Mouse (Mus musculus) erythroblast, embryonic 14.5 days (primary cell): ENCODE data around the gene 2010300C02Rik. TPM values are rescaled to one million over a fixed set of nuclear protein-coding genes. Genes with fewer than 3 reads are reported as not detected.

Experiments
- H3K27me3 ChIP-seq: 2 replicates; pipeline ENCODE4 v1.6.1; 2012; ENCODE audit warnings: inconsistent platforms; ENCODE audit not compliant: control insufficient read depth
- H3K36me3 ChIP-seq: 2 replicates; pipeline ENCODE4 v1.6.1; 2012; ENCODE audit warnings: mild to moderate bottlenecking, inconsistent platforms; ENCODE audit not compliant: control insufficient read depth
- H3K4me1 ChIP-seq: 2 replicates; pipeline ENCODE4 v1.6.1; 2012; ENCODE audit warnings: inconsistent platforms; ENCODE audit not compliant: control insufficient read depth
- H3K4me3 ChIP-seq: replicated peaks from 2 replicates; pipeline ENCODE3; 2012; ENCODE audit warnings: moderate library complexity, mild to moderate bottlenecking, inconsistent platforms
- H3K9me3 ChIP-seq: 2 replicates; pipeline ENCODE4 v1.6.1; 2012; ENCODE audit warnings: low read length, inconsistent platforms, mixed read lengths; ENCODE audit not compliant: control insufficient read depth
- GATA1 ChIP-seq: IDR thresholded peaks from 2 replicates; pipeline ENCODE4 v1.6.1; 2012; ENCODE audit warnings: low read length, inconsistent platforms, mixed read lengths
- TAL1 ChIP-seq: IDR thresholded peaks from 3 replicates; pipeline ENCODE4 v1.6.1; 2012; ENCODE audit warnings: low read length, inconsistent platforms, mixed read lengths
- polyA plus RNA-seq: library from polyadenylated mRNA; stranded (reverse); fragments of >175 nt; gene quantifications from 2 replicates; pipeline ENCODE4 v1.2.3, GENCODE M21; 2012

2010300C02Rik gene
- polyA plus RNA-seq, 1 experiment, result 0.08 TPM

- no peaks in the 10 kb centered on the region for H3K4me1 ChIP-seq
- no peaks in the 10 kb centered on the region for H3K36me3 ChIP-seq
- TF ChIP-seq GATA1 (no peak), TAL1 (no peak)
- no peaks in the 10 kb centered on the region for H3K9me3 ChIP-seq
- H3K27me3 ChIP-seq, result no peaks in the 10 kb centered on the region
- no peak overlapping the region for H3K4me3 ChIP-seq
Measured at GRCm38 (mm10) chr1:37579686-37580085, 140.2 kb downstream of the 2010300C02Rik start.

DNA sequence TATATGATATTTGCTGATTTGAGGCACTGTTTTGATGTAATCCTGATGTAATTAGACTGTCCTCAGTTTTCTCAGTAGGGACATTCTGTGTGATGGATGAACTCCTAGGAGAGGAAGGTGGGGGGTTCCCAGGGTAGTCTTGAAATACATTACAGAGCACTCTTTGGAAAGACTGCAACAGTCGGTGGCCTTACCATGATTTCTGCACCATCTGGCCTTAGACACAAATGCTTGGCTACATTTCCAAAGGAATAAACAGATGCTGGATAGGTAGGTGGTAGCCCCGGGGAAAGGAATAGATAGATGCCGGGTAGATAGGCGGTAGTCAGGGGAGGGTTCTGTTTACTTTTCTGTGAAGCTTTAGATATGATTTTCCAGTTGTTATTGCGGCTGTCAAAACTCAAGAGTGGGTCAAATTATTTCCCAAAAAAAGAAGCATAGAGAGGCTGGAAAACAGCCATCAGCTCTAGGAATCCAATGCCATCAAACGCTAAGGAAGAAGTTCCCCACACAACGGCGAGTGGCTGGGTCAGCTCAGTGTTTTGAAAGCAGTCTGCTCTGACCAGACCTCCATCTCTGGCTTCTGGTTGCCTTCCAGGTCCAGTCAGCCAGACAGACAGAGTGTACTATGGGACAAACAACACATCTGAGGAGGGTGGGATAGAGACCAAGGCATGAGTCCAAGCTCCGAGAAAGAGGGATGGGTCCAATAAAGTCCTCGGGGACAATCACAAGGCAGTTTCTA lies 147.2 kb downstream of the 2010300C02Rik start:
- no peaks in the 10 kb centered on the region for H3K4me1 ChIP-seq

GRCm38 (mm10) chr1:37568379-37568778 lies 151.5 kb downstream of the 2010300C02Rik start:
- no peaks in the 10 kb centered on the region for H3K4me1 ChIP-seq
- H3K27me3 ChIP-seq, result no peaks in the 10 kb centered on the region
- H3K4me3 ChIP-seq, result no peak overlapping the region
- TF ChIP-seq TAL1 (no peak), GATA1 (no peak)
- no peaks in the 10 kb centered on the region for H3K36me3 ChIP-seq
- H3K9me3 ChIP-seq, result no peaks in the 10 kb centered on the region

More for the DNA sequence above, 147.2 kb downstream of the 2010300C02Rik start:
- no peaks in the 10 kb centered on the region for H3K27me3 ChIP-seq
- H3K36me3 ChIP-seq, result no peaks in the 10 kb centered on the region
- no peaks in the 10 kb centered on the region for H3K9me3 ChIP-seq
- H3K4me3 ChIP-seq, result no peak overlapping the region
- no peak for TF ChIP-seq TAL1
- TF ChIP-seq GATA1, result no peak

GRCm38 (mm10) chr1:37566754-37567153 lies 153.1 kb downstream of the 2010300C02Rik start:
- H3K4me1 ChIP-seq, result no peaks in the 10 kb centered on the region
- no peaks in the 10 kb centered on the region for H3K27me3 ChIP-seq
- H3K36me3 ChIP-seq, result no peaks in the 10 kb centered on the region
- TF ChIP-seq GATA1, result no peak
- no peak for TF ChIP-seq TAL1
- no peaks in the 10 kb centered on the region for H3K9me3 ChIP-seq
- H3K4me3 ChIP-seq, result no peak overlapping the region

GRCm38 (mm10) chr1:37566344-37566743 lies 153.5 kb downstream of the 2010300C02Rik start:
- no peaks in the 10 kb centered on the region for H3K27me3 ChIP-seq
- no peaks in the 10 kb centered on the region for H3K9me3 ChIP-seq
- no peaks in the 10 kb centered on the region for H3K4me1 ChIP-seq
- TF ChIP-seq TAL1 (no peak), GATA1 (no peak)
- no peak overlapping the region for H3K4me3 ChIP-seq
- no peaks in the 10 kb centered on the region for H3K36me3 ChIP-seq

DNA sequence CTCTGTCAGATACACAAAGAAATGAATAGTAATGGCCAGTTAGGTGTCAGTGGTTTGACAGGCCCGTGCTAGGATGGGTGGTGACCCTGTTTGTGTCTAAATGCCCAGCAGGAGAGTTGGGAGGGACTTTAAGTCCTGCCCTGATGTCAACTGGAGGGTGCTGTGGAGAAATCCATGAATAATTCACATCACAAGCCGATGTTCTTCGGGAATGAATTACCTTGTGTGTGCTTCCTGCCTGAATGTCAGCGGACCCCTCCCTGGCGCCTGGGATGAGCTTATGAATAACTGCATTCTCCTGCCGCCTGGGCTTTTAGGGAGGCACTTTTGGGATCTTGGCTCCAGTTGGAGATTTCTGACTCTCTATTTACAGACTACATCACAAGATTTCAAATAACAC lies 154.5 kb downstream of the 2010300C02Rik start:
- TF ChIP-seq TAL1 (no peak), GATA1 (no peak)
- no peak overlapping the region for H3K4me3 ChIP-seq

DNA sequence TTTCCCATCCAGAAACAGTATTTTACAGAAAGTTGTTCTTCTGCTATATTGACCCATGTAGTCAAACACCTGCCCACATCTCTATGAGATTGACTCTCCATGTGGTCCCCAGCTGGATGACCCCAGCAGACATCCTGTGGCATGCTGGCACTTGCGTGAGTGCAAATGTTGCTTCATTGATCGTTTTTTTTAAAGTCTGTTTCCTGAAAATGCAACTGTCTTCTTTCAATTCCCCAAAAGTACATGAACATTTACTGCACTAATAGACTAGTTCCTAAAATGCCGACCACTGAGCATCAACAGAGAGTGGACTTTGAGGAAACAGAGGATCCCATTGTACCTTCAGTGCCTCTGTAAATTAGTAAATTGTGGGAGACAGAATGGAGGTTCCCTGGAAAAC lies 157.9 kb downstream of the 2010300C02Rik start:
- no peaks in the 10 kb centered on the region for H3K27me3 ChIP-seq
- H3K4me3 ChIP-seq, result no peak overlapping the region
- H3K4me1 ChIP-seq, result no peaks in the 10 kb centered on the region
- no peaks in the 10 kb centered on the region for H3K36me3 ChIP-seq
- H3K9me3 ChIP-seq, result no peaks in the 10 kb centered on the region
- no peak for TF ChIP-seq TAL1
- TF ChIP-seq GATA1, result no peak

More for the DNA sequence above, 154.5 kb downstream of the 2010300C02Rik start:
- no peaks in the 10 kb centered on the region for H3K4me1 ChIP-seq
- H3K9me3 ChIP-seq, result no peaks in the 10 kb centered on the region
- H3K27me3 ChIP-seq, result no peaks in the 10 kb centered on the region
- H3K36me3 ChIP-seq, result no peaks in the 10 kb centered on the region

Other genes starting within 250 kb of the 2010300C02Rik start
- gene Mgat4a, start 179.1 kb downstream of the 2010300C02Rik start, polyA plus RNA-seq, result 0.01 and 0.09 TPM in 2 replicates
- 0.03 and 0.04 TPM in 2 replicates for gene Tsga10, start 146.3 kb upstream of the 2010300C02Rik start, polyA plus RNA-seq
- not detected in 2 replicates for gene Lipt1, start 151.7 kb upstream of the 2010300C02Rik start, polyA plus RNA-seq
- gene Mitd1, start 170.3 kb upstream of the 2010300C02Rik start, polyA plus RNA-seq, result 0.19 TPM in 2 replicates
- 3.3 and 3.6 TPM in 2 replicates for gene Mrpl30, start 170.4 kb upstream of the 2010300C02Rik start, polyA plus RNA-seq
- gene Lyg2, start 196.4 kb upstream of the 2010300C02Rik start, polyA plus RNA-seq, result not detected in 2 replicates
- gene Lyg1, start 237.7 kb upstream of the 2010300C02Rik start, polyA plus RNA-seq, result not detected in 2 replicates